Mouse (Mus musculus) erythroblast, embryonic 14.5 days (primary cell): ENCODE measurements around the gene Prkce. TPM values are rescaled to one million over a fixed set of nuclear protein-coding genes. Genes with fewer than 3 reads are reported as not detected.

Experiments used
- H3K27me3 ChIP-seq: 2 replicates; pipeline ENCODE4 v1.6.1; 2012; ENCODE audit warnings: inconsistent platforms; ENCODE audit not compliant: control insufficient read depth
- H3K36me3 ChIP-seq: 2 replicates; pipeline ENCODE4 v1.6.1; 2012; ENCODE audit warnings: mild to moderate bottlenecking, inconsistent platforms; ENCODE audit not compliant: control insufficient read depth
- H3K4me1 ChIP-seq: 2 replicates; pipeline ENCODE4 v1.6.1; 2012; ENCODE audit warnings: inconsistent platforms; ENCODE audit not compliant: control insufficient read depth
- H3K4me3 ChIP-seq: replicated peaks from 2 replicates; pipeline ENCODE3; 2012; ENCODE audit warnings: moderate library complexity, mild to moderate bottlenecking, inconsistent platforms
- H3K9me3 ChIP-seq: 2 replicates; pipeline ENCODE4 v1.6.1; 2012; ENCODE audit warnings: low read length, inconsistent platforms, mixed read lengths; ENCODE audit not compliant: control insufficient read depth
- GATA1 ChIP-seq: IDR thresholded peaks from 2 replicates; pipeline ENCODE4 v1.6.1; 2012; ENCODE audit warnings: low read length, inconsistent platforms, mixed read lengths
- TAL1 ChIP-seq: IDR thresholded peaks from 3 replicates; pipeline ENCODE4 v1.6.1; 2012; ENCODE audit warnings: low read length, inconsistent platforms, mixed read lengths
- polyA plus RNA-seq: library from polyadenylated mRNA; stranded (reverse); fragments of >175 nt; gene quantifications from 2 replicates; pipeline ENCODE4 v1.2.3, GENCODE M21; 2012

Prkce gene
- polyA plus RNA-seq, 1 experiment = 0.04 TPM

DNA sequence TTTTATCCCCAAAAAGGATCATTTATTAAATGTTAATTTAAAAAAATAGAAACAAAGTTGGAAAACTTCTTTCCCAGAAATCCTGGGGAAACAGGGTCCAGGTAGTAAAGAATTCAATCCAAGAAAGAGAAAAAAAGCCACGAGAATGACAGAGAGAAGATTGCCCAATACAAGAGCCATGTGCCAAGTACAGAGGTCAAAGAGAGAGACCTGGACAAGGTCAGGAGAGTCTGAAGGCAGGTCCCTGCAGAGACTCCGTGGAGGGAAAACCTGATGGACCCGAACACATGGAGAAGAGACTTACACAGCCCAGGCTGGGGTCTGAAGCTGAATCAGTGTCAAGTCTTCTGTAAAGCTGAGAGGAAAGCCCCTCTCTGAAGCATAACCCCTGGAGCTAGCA lies 519.4 kb downstream of the Prkce start:
- TF ChIP-seq TAL1 (no peak), GATA1 (no peak)
- no peaks in the 10 kb centered on the region for H3K27me3 ChIP-seq

GRCm38 (mm10) chr17:86690871-86691390 lies 523.3 kb downstream of the Prkce start:
- no peak overlapping the region for H3K4me3 ChIP-seq
- no peaks in the 10 kb centered on the region for H3K36me3 ChIP-seq
- peaks cover 5% of the 10 kb centered on the region; the same call in 1 of the 2 replicates for H3K9me3 ChIP-seq
- H3K4me1 ChIP-seq = no peaks in the 10 kb centered on the region
- no peaks in the 10 kb centered on the region for H3K27me3 ChIP-seq
- TF ChIP-seq TAL1 (no peak), GATA1 (no peak)

More for the DNA sequence above, 519.4 kb downstream of the Prkce start:
- H3K9me3 ChIP-seq = peaks cover 5% of the 10 kb centered on the region; the same call in 1 of the 2 replicates
- H3K4me3 ChIP-seq = no peak overlapping the region
- H3K36me3 ChIP-seq = no peaks in the 10 kb centered on the region
- H3K4me1 ChIP-seq = no peaks in the 10 kb centered on the region

DNA sequence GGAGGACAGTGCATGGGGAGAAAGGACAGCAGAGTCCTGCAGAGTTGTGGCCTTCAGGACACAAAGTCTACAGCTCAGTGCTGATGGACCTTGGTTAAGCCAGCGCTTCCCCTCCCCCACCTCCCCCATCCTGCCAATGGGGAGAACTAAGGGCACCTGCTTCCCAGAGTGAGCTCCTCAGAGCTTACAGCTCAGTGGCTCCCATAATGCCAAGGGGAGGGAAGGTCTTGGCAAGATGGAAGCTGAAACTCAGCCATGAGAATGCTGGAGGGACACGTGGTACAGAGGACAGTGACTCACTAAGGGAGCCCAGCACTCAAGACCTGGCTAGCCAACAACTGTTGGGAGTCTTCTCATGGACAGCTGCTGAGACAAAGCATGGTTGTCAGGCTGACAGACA lies 530.2 kb downstream of the Prkce start:
- no peaks in the 10 kb centered on the region for H3K9me3 ChIP-seq
- H3K27me3 ChIP-seq = no peaks in the 10 kb centered on the region
- H3K36me3 ChIP-seq = no peaks in the 10 kb centered on the region
- H3K4me3 ChIP-seq = no peak overlapping the region
- no peaks in the 10 kb centered on the region for H3K4me1 ChIP-seq
- TF ChIP-seq TAL1 = no peak
- TF ChIP-seq GATA1 = no peak

DNA sequence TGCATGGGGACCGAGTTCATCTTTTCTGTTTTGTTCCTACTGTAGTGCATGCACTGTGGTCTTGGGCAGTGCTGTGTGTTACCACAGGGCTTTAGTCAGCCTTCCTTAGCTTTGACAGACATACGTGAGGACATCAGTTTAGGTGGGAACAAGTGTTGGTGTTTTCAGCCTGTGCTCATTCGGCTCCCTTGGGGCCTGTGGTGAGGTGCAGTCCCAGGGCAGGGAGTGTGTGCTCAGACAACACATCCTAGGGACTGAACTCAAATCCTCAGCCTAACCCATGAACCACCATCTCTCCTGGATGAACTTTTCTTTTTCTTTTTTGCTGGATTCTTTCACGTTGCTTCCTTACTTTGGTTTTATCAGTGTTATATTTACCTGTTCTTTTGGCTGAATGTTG lies 535.8 kb downstream of the Prkce start:
- no peaks in the 10 kb centered on the region for H3K4me1 ChIP-seq
- H3K4me3 ChIP-seq = no peak overlapping the region
- no peaks in the 10 kb centered on the region for H3K36me3 ChIP-seq
- TF ChIP-seq GATA1 = no peak
- TF ChIP-seq TAL1 = no peak
- H3K27me3 ChIP-seq = no peaks in the 10 kb centered on the region
- H3K9me3 ChIP-seq = no peaks in the 10 kb centered on the region

GRCm38 (mm10) chr17:86705236-86705635 lies 537.7 kb downstream of the Prkce start:
- H3K9me3 ChIP-seq = no peaks in the 10 kb centered on the region
- no peaks in the 10 kb centered on the region for H3K4me1 ChIP-seq
- no peaks in the 10 kb centered on the region for H3K36me3 ChIP-seq
- no peak overlapping the region for H3K4me3 ChIP-seq
- no peaks in the 10 kb centered on the region for H3K27me3 ChIP-seq
- TF ChIP-seq TAL1 = no peak
- no peak for TF ChIP-seq GATA1

GRCm38 (mm10) chr17:86706467-86706866 lies 538.9 kb downstream of the Prkce start:
- no peaks in the 10 kb centered on the region for H3K9me3 ChIP-seq
- H3K36me3 ChIP-seq = no peaks in the 10 kb centered on the region
- no peak for TF ChIP-seq TAL1
- TF ChIP-seq GATA1 = no peak
- H3K27me3 ChIP-seq = no peaks in the 10 kb centered on the region
- no peaks in the 10 kb centered on the region for H3K4me1 ChIP-seq
- no peak overlapping the region for H3K4me3 ChIP-seq

Other genes with a start within 250 kb of the Prkce start
- gene Srbd1, start 22.6 kb upstream of the Prkce start, polyA plus RNA-seq = 0.67 and 0.76 TPM in 2 replicates